Comparison of ENCODE assay signal across 13 mouse cellular contexts in genomic region chr1:184052331-184052730, GRCm38 (mm10). TPM values are rescaled to one million over a fixed set of nuclear protein-coding genes. Genes with fewer than 3 reads are reported as not detected.
DNase-seq lines count a peak whose midpoint lies in the region; ATAC-seq and TF ChIP-seq lines count a peak whose summit lies in the region.
"Had no signal": no experiment of that assay in that cellular context is flagged by ENCODE, and none has a peak within 500 bp of the region (broad histone marks: within the 10 kb centered on the region; RNA-seq: fewer than 3 reads in every experiment).

No protein-coding gene starts in this region.

- no peak overlapping the region for H3K4me3 ChIP-seq in cerebellum, adult 2 months (replicated peaks; ENCODE audit: insufficient read depth, low read depth, low read length)
- no peak overlapping the region for H3K4me3 ChIP-seq in layer of hippocampus, adult 2 months
- H3K4me3 ChIP-seq in embryonic fibroblast, embryonic 13.5 days (ENCODE audit: insufficient read depth, low read length): no peak overlapping the region
- no peak overlapping the region for H3K4me3 ChIP-seq in kidney, embryonic 16.5 days (ENCODE audit: low read length)
- H3K4me3 ChIP-seq: forebrain, embryonic 10.5 days; hindbrain, embryonic 13.5 days; kidney, embryonic 15.5 days had no signal

- ATAC-seq in megakaryocyte progenitor cell, adult 5-6 weeks (replicated peaks; ENCODE audit: poor library complexity): 0 out of 2 replicates have a peak, but pooled peaks have one; percentile 13
- no peak for ATAC-seq in kidney, embryonic 16.5 days (ENCODE audit: low FRiP score, low TSS enrichment)

- no peak for DNase-seq in cerebellum, adult 2 months
- no peak for DNase-seq in cerebellum, postnatal 36 days
- DNase-seq in layer of hippocampus, adult 2 months (ENCODE audit: low spot score in 2 of 2): no peak
- DNase-seq in layer of hippocampus, adult 18-20 months (ENCODE audit: low spot score in 2 of 2): no peak
- no peak for DNase-seq in ovary, postnatal 10 days (ENCODE audit: low spot score)
- DNase-seq: lung, adult 2 months had no signal

- H3K9me3 ChIP-seq in kidney, embryonic 16.5 days (ENCODE audit: low read length): no peaks in the 10 kb centered on the region
- H3K9me3 ChIP-seq: forebrain, embryonic 10.5 days; hindbrain, embryonic 13.5 days; kidney, embryonic 15.5 days had no signal

- no peak for TF ChIP-seq POLR2A in cerebellum, adult 2 months (IDR thresholded peaks at IDR 0.05; ENCODE audit: borderline replicate concordance, insufficient read depth, low read length)
- TF ChIP-seq POLR2A in embryonic fibroblast, embryonic 13.5 days (IDR thresholded peaks at IDR 0.05; ENCODE audit: low read depth, low read length): no peak

- no peak overlapping the region for H3K9ac ChIP-seq in kidney, embryonic 16.5 days (replicated peaks; ENCODE audit: low read length)
- H3K9ac ChIP-seq: hindbrain, embryonic 13.5 days; kidney, embryonic 15.5 days had no signal

- peaks cover 13% of the 10 kb centered on the region for H3K4me1 ChIP-seq in cerebellum, adult 2 months (ENCODE audit: control insufficient read depth, insufficient read depth, low read length)
- peaks cover 28% of the 10 kb centered on the region for H3K4me1 ChIP-seq in embryonic fibroblast, embryonic 13.5 days (ENCODE audit: control insufficient read depth, insufficient read depth, low read length)
- H3K4me1 ChIP-seq in kidney, embryonic 16.5 days (ENCODE audit: insufficient read depth, low read length): peaks cover 10% of the 10 kb centered on the region

- H3K4me2 ChIP-seq in kidney, embryonic 16.5 days (replicated peaks; ENCODE audit: low read depth, low read length): no peak overlapping the region
- H3K4me2 ChIP-seq: hindbrain, embryonic 13.5 days; kidney, embryonic 15.5 days had no signal

- 82% methylated on average over 4 of the region's 4 CpGs for WGBS in cerebellum, adult 2 months
- WGBS in kidney, embryonic 16.5 days: 58% methylated on average over 4 of the region's 4 CpGs

- no peaks in the 10 kb centered on the region for H3K27me3 ChIP-seq in cerebellum, adult 2 months (ENCODE audit: control insufficient read depth, insufficient read depth, low read length)
- no peaks in the 10 kb centered on the region for H3K27me3 ChIP-seq in kidney, embryonic 16.5 days (ENCODE audit: insufficient read depth, low read length)
- H3K27me3 ChIP-seq: hindbrain, embryonic 13.5 days; kidney, embryonic 15.5 days had no signal

- TF ChIP-seq CTCF in cerebellum, adult 2 months (IDR thresholded peaks at IDR 0.05; ENCODE audit: borderline replicate concordance, insufficient read depth, low read depth, low read length): no peak
- 0 out of 2 replicates have a peak, but pooled peaks have one; percentile 15 for TF ChIP-seq CTCF in layer of hippocampus, adult 2 months (conservative IDR thresholded peaks at IDR 0.05)
- no peak for TF ChIP-seq CTCF in embryonic fibroblast, embryonic 13.5 days (IDR thresholded peaks at IDR 0.05; ENCODE audit: borderline replicate concordance, insufficient read depth, low read length)

- no peaks in the 10 kb centered on the region for H3K36me3 ChIP-seq in kidney, embryonic 16.5 days (ENCODE audit: insufficient read depth, low read length)
- H3K36me3 ChIP-seq: forebrain, embryonic 10.5 days; G1E; hindbrain, embryonic 13.5 days; kidney, embryonic 15.5 days had no signal

- peak overlapping the region; percentile 31; the same call in 1 of the 2 replicates for H3K27ac ChIP-seq in cerebellum, adult 2 months (ENCODE audit: insufficient read depth, low read length)
- H3K27ac ChIP-seq in layer of hippocampus, adult 2 months: no peak overlapping the region
- H3K27ac ChIP-seq in embryonic fibroblast, embryonic 13.5 days (ENCODE audit: insufficient read depth, low read length): peak overlapping the region; percentile 65
- H3K27ac ChIP-seq in kidney, embryonic 16.5 days (ENCODE audit: low read length): no peak overlapping the region
- H3K27ac ChIP-seq: forebrain, embryonic 10.5 days; hindbrain, embryonic 13.5 days; kidney, embryonic 15.5 days had no signal

RNA-seq across cellular contexts. Expression of gene 1700056E22Rik, which starts 18.2 kb away (rescaled TPM):
- 0.51 and 0.71 TPM in 2 replicates for polyA plus RNA-seq in cerebellum, adult 2 months (2012; rRNA removed)
- not detected for total RNA-seq in layer of hippocampus, adult 2 months (2021)
- total RNA-seq in layer of hippocampus, adult 18-20 months (2021): not detected
- polyA plus RNA-seq in embryonic fibroblast, embryonic 13.5 days (2011; ENCODE audit: insufficient read length, low read depth, missing spikeins): 0.54 and 0.68 TPM in 2 replicates
- 0.89 and 1.2 TPM in 2 replicates for total RNA-seq in megakaryocyte progenitor cell, adult 5-6 weeks (2015)
- total RNA-seq in megakaryocyte progenitor cell, adult 5-6 weeks (2017): 1.1 and 2.1 TPM in 2 replicates
- 1.6 and 1.7 TPM in 2 replicates for polyA plus RNA-seq in kidney, embryonic 16.5 days (2015; fragmentation: Nextera tagmentation; extraction: Ambion mirVana)
- total RNA-seq: G1E had no signal
- polyA plus RNA-seq: G1E had no signal

RNA-seq across cellular contexts. Expression of gene Dusp10, which starts 39.2 kb away (rescaled TPM):
- 28.7 and 32.8 TPM in 2 replicates for polyA plus RNA-seq in cerebellum, adult 2 months (2012; rRNA removed)
- total RNA-seq in layer of hippocampus, adult 2 months (2021): 1 to 10 TPM; 4.9 to 5.3 TPM
- 1 to 10 TPM; 4.6 to 5.2 TPM for total RNA-seq in layer of hippocampus, adult 18-20 months (2021)
- 6.2 and 6.9 TPM in 2 replicates for polyA plus RNA-seq in embryonic fibroblast, embryonic 13.5 days (2011; ENCODE audit: insufficient read length, low read depth, missing spikeins)
- 1.7 and 2.0 TPM in 2 replicates for total RNA-seq in megakaryocyte progenitor cell, adult 5-6 weeks (2015)
- 0.74 and 1.9 TPM in 2 replicates for total RNA-seq in megakaryocyte progenitor cell, adult 5-6 weeks (2017)
- 7.1 and 7.4 TPM in 2 replicates for polyA plus RNA-seq in kidney, embryonic 16.5 days (2015; fragmentation: Nextera tagmentation; extraction: Ambion mirVana)
- polyA plus RNA-seq: G1E had no signal

Comparison
In these comparisons a context has a peak if more than half of its experiments do, and no peak if none do; other contexts are left out.
1. H3K27ac ChIP-seq: peak in cerebellum, adult 2 months (single experiment) and embryonic fibroblast, embryonic 13.5 days (single experiment); none in layer of hippocampus, adult 2 months (single experiment) and kidney, embryonic 16.5 days (single experiment).